In genomic region chr1:106759572-106760435, GRCm38 (mm10) we compare ENCODE assay signal across 8 mouse cellular contexts. TPM values are rescaled to one million over a fixed set of nuclear protein-coding genes. Genes with fewer than 3 reads are reported as not detected.
DNase-seq lines count a peak whose midpoint lies in the region; ATAC-seq lines count a peak whose summit lies in the region.

Kdsr (minus strand) TSS chr1:106759727.

- intact Hi-C loops in left cerebral cortex, postnatal 14 days (cut with DNase I): no loop called here

- H3K4me1 ChIP-seq in intestine, embryonic 14.5 days (replicated peaks; ENCODE audit: control insufficient read depth, insufficient read depth, low read length): peaks cover 5% of the 10 kb centered on the region

- peak; percentile 93 to 94 for DNase-seq in adrenal gland, adult 18-20 months (ENCODE audit: low spot score in 2 of 2)
- peak; percentile 98 for DNase-seq in embryo, embryonic 11 days
- DNase-seq in gastrocnemius, postnatal 25 days: peak; percentile 98
- DNase-seq in intestine, embryonic 14.5 days (ENCODE audit: low spot score): peak; percentile 97
- peak; percentile 98 to 99 for DNase-seq in left cerebral cortex, postnatal 14 days (ENCODE audit: low spot score in 2 of 2)
- DNase-seq in mesoderm, embryonic 11.5 days (ENCODE audit: low read depth, low spot score): peak; percentile 96
- DNase-seq in right cerebral cortex, postnatal 36 days (ENCODE audit: low spot score in 2 of 2): peak; percentile 98
- DNase-seq in yolk sac, embryonic 10.5 days (ENCODE audit: low spot score): peak; percentile 96

- H3K9ac ChIP-seq in intestine, embryonic 14.5 days (ENCODE audit: low read length): peak within 1 kb of the TSS; percentile 64

- ATAC-seq in intestine, embryonic 14.5 days (replicated peaks; ENCODE audit: low FRiP score, low TSS enrichment, low read depth): peak; percentile 96

- peak within 1 kb of the TSS; percentile 97 for H3K4me2 ChIP-seq in intestine, embryonic 14.5 days (ENCODE audit: low read length)

- WGBS in intestine, embryonic 14.5 days: 3% methylated on average over 51 of the region's 51 CpGs

- peak within 1 kb of the TSS; percentile 70 for H3K4me3 ChIP-seq in intestine, embryonic 14.5 days (ENCODE audit: low read depth, low read length)

- H3K36me3 ChIP-seq in intestine, embryonic 14.5 days (ENCODE audit: control insufficient read depth, insufficient read depth, low read length): peaks cover 4% of the 10 kb centered on the region; the same call in 1 of the 2 replicates

- H3K27ac ChIP-seq in intestine, embryonic 14.5 days (ENCODE audit: low read depth): peak within 1 kb of the TSS; percentile 90

- H3K9me3 ChIP-seq in intestine, embryonic 14.5 days (ENCODE audit: control insufficient read depth, low read length): no peaks in the 10 kb centered on the region

- no peaks in the 10 kb centered on the region for H3K27me3 ChIP-seq in intestine, embryonic 14.5 days (replicated peaks; ENCODE audit: control insufficient read depth, insufficient read depth, low read length)

RNA-seq across cellular contexts. Expression of gene Kdsr, which starts in this region (rescaled TPM):
- total RNA-seq in adrenal gland, adult 18-20 months (2021): 10 to 100 TPM; 26.5 to 40.4 TPM
- 1 to 10 TPM; 3.7 to 4.8 TPM for total RNA-seq in gastrocnemius, postnatal 25 days (2021)
- 13.5 and 15.0 TPM in 2 replicates for polyA plus RNA-seq in intestine, embryonic 14.5 days (2014; fragmentation: Nextera tagmentation; extraction: Ambion mirVana)
- total RNA-seq in left cerebral cortex, postnatal 14 days (2021): 10 to 100 TPM; 24.0 to 24.8 TPM

Comparison
In these comparisons a context has a peak if more than half of its experiments do, and no peak if none do; other contexts are left out.
1. Peak in every context shown above with its lines: DNase-seq, ATAC-seq, H3K4me3 ChIP-seq and H3K27ac ChIP-seq.
2. RNA of gene Kdsr (total RNA-seq): 26.5 to 40.4 TPM in adrenal gland, adult 18-20 months and 24.0 to 24.8 TPM in left cerebral cortex, postnatal 14 days; 3.7 to 4.8 TPM in gastrocnemius, postnatal 25 days; every median in the first group is over 4 times any median in the second.